Mouse (Mus musculus): ENCODE data around the gene Ccdc15.

- TF ChIP-seq CTCF (IDR thresholded peaks at IDR 0.05; ENCODE audit: low read depth) (no peak), EP300 (IDR thresholded peaks at IDR 0.05; ENCODE audit: low read depth) (no peak)
Observed at GRCm38 (mm10) chr9:37235951-37236737, 112.1 kb downstream of the Ccdc15 start.
